Mouse (Mus musculus) spleen, adult 2 months (tissue): ENCODE measurements around the gene Fam205c. TPM values are rescaled to one million over a fixed set of nuclear protein-coding genes. Genes with fewer than 3 reads are reported as not detected.
"Not testable (repeated sequence)": the region's sequence is repeated elsewhere in the genome, so short reads cannot be mapped to it uniquely, and the experiment has no call there.

Experiments
- DNase-seq, 2 experiments: peaks; one replicate each; pipeline versions ENCODE4 v3.0.0 to v3.0.0-alpha.2; 2012 to 2021; ENCODE audit warnings: low spot score in 2 of 2, low read depth in 1 of 2
- H3K27ac ChIP-seq: fragments of 200-500 bp; 2 replicates; pipeline ENCODE4 v1.5.1; 2012; ENCODE audit warnings: low read length, inconsistent platforms; ENCODE audit not compliant: insufficient read depth
- H3K27me3 ChIP-seq: fragments of 200-500 bp; 2 replicates; pipeline ENCODE4 v1.6.1; 2012; ENCODE audit warnings: mild to moderate bottlenecking, moderate library complexity, low read length, inconsistent platforms; ENCODE audit not compliant: control insufficient read depth, insufficient read depth
- H3K36me3 ChIP-seq: fragments of 200-500 bp; 2 replicates; pipeline ENCODE4 v1.6.1; 2012; ENCODE audit warnings: mild to moderate bottlenecking, low read length, inconsistent platforms; ENCODE audit not compliant: control insufficient read depth, insufficient read depth
- H3K4me1 ChIP-seq: fragments of 200-500 bp; 2 replicates; pipeline ENCODE4 v1.6.1; 2011; ENCODE audit warnings: inconsistent platforms; ENCODE audit not compliant: control insufficient read depth, insufficient read depth, insufficient read length
- H3K4me3 ChIP-seq: fragments of 200-500 bp; 2 replicates; pipeline ENCODE4 v1.5.1; 2011; ENCODE audit warnings: mild to moderate bottlenecking, inconsistent platforms; ENCODE audit not compliant: insufficient read depth, insufficient read length; ENCODE audit errors: extremely low read depth
- CTCF ChIP-seq: fragments of 200-500 bp; IDR thresholded peaks from 2 replicates; pipeline ENCODE4 v1.5.1; 2011; ENCODE audit warnings: mild to moderate bottlenecking, inconsistent platforms; ENCODE audit not compliant: insufficient read depth, insufficient read length, insufficient replicate concordance; ENCODE audit errors: extremely low read depth
- POLR2A ChIP-seq: fragments of 200-500 bp; IDR thresholded peaks from 2 replicates; pipeline ENCODE4 v1.6.1; 2011; ENCODE audit warnings: low read depth, low read length, inconsistent platforms
- WGBS: fragments of 180-500 bp; shearing (Covaris S2); methylation state at CpG from one replicate; pipeline ENCODE4 v1.1.7; 2018; 5-methylcytosine and 5-hydroxymethylcytosine counted together
- polyA plus RNA-seq: library from polyadenylated mRNA; depleted of rRNA; stranded (reverse); fragments of >200 nt; gene quantifications from 2 replicates; pipeline ENCODE4 v1.2.3, GENCODE M21; 2012; rRNA removed

Fam205c gene
- polyA plus RNA-seq, 1 experiment = not detected

- TF ChIP-seq POLR2A = no peak
- no peak for TF ChIP-seq CTCF
- H3K36me3 ChIP-seq = no peaks in the 10 kb centered on the region
- no peaks in the 10 kb centered on the region for H3K27me3 ChIP-seq
- no peak for DNase-seq
- no peak overlapping the region for H3K27ac ChIP-seq
- H3K4me3 ChIP-seq = no peak overlapping the region
- peaks cover 3% of the 10 kb centered on the region for H3K4me1 ChIP-seq
- 75% methylated on average over 5 of the region's 5 CpGs for WGBS
Observed at GRCm38 (mm10) chr4:42870748-42871147, 3.3 kb downstream of the Fam205c start.

GRCm38 (mm10) chr4:42868193-42868592 is 5.8 kb downstream of the Fam205c start:
- H3K36me3 ChIP-seq = no peaks in the 10 kb centered on the region
- no peaks in the 10 kb centered on the region for H3K27me3 ChIP-seq
- 94% methylated on average over 5 of the region's 5 CpGs for WGBS
- TF ChIP-seq CTCF (no peak), POLR2A (no peak)
- H3K27ac ChIP-seq = no peak overlapping the region
- no peak overlapping the region for H3K4me3 ChIP-seq
- H3K4me1 ChIP-seq = peaks cover 3% of the 10 kb centered on the region
- no peak for DNase-seq

- peaks cover 3% of the 10 kb centered on the region for H3K4me1 ChIP-seq
- no peaks in the 10 kb centered on the region for H3K36me3 ChIP-seq
- H3K4me3 ChIP-seq = no peak overlapping the region
- no peak for DNase-seq
- no peak for TF ChIP-seq CTCF
- TF ChIP-seq POLR2A = no peak
- WGBS = 75% methylated on average over 3 of the region's 3 CpGs
- no peak overlapping the region for H3K27ac ChIP-seq
- no peaks in the 10 kb centered on the region for H3K27me3 ChIP-seq
Observed at GRCm38 (mm10) chr4:42867390-42867789, 6.6 kb downstream of the Fam205c start.

- H3K27ac ChIP-seq, H3K27me3 ChIP-seq, H3K36me3 ChIP-seq, DNase-seq, H3K4me1 ChIP-seq, H3K4me3 ChIP-seq: not testable (repeated sequence)
- WGBS = 82% methylated on average over 5 of the region's 5 CpGs
Observed at GRCm38 (mm10) chr4:42863487-42863886, 10.5 kb downstream of the Fam205c start.

- not testable (repeated sequence) for DNase-seq, H3K27me3 ChIP-seq, H3K36me3 ChIP-seq, H3K27ac ChIP-seq, H3K4me1 ChIP-seq, H3K4me3 ChIP-seq
- 84% methylated on average over 9 of the region's 9 CpGs for WGBS
Observed at GRCm38 (mm10) chr4:42860483-42860882, 13.6 kb downstream of the Fam205c start.

- not testable (repeated sequence) for H3K4me3 ChIP-seq, H3K4me1 ChIP-seq, H3K36me3 ChIP-seq, DNase-seq, H3K27me3 ChIP-seq, H3K27ac ChIP-seq
- WGBS = 72% methylated on average over 1 of the region's 1 CpGs
Observed at GRCm38 (mm10) chr4:42856671-42857070, 17.4 kb downstream of the Fam205c start, which contains the start of gene Gm12394. TSS of gene Gm12394 (minus strand) at chr4:42856771.

- not testable (repeated sequence) for H3K27ac ChIP-seq, DNase-seq, H3K4me1 ChIP-seq, H3K27me3 ChIP-seq, H3K36me3 ChIP-seq, H3K4me3 ChIP-seq
- WGBS = 90% methylated on average over 1 of the region's 1 CpGs
Observed at GRCm38 (mm10) chr4:42853788-42854187, 20.2 kb downstream of the Fam205c start, which contains the start of gene Fam205a1. TSS of gene Fam205a1 (minus strand) at chr4:42853888.

Other genes with a start within 250 kb of the Fam205c start
- 39.5 and 46.7 TPM in 2 replicates for gene Gm2564, start 244.5 kb downstream of the Fam205c start, polyA plus RNA-seq
- not detected in 2 replicates for gene Ccl27b, start 219.0 kb downstream of the Fam205c start, polyA plus RNA-seq
- not detected in 2 replicates for gene Il11ra2, start 212.3 kb downstream of the Fam205c start, polyA plus RNA-seq
- 0.30 TPM in 1 of 2 replicates, not detected in the other for gene 4930578G10Rik, start 138.7 kb downstream of the Fam205c start, polyA plus RNA-seq
- gene Ccl19, start 117.7 kb downstream of the Fam205c start, polyA plus RNA-seq = 467 and 512 TPM in 2 replicates
- gene Ccl21a, start 100.2 kb downstream of the Fam205c start, polyA plus RNA-seq = 248 and 325 TPM in 2 replicates
- 0.05 TPM in 1 of 2 replicates, not detected in the other for gene Fam205a1, start 20.3 kb downstream of the Fam205c start, polyA plus RNA-seq
- gene Gm12394, start 17.5 kb downstream of the Fam205c start, polyA plus RNA-seq = not detected in 2 replicates
- gene Phf24, start 42.4 kb upstream of the Fam205c start, polyA plus RNA-seq = 1.1 and 1.5 TPM in 2 replicates
- gene Dnajb5, start 75.6 kb upstream of the Fam205c start, polyA plus RNA-seq = 12.2 and 15.1 TPM in 2 replicates
- gene 1700022I11Rik, start 95.4 kb upstream of the Fam205c start, polyA plus RNA-seq = not detected in 2 replicates
- gene Vcp, start 126.3 kb upstream of the Fam205c start, polyA plus RNA-seq = 68.4 and 76.1 TPM in 2 replicates
- gene Fancg, start 136.3 kb upstream of the Fam205c start, polyA plus RNA-seq = 13.5 and 16.7 TPM in 2 replicates
- 25.2 and 33.4 TPM in 2 replicates for gene Pigo, start 151.6 kb upstream of the Fam205c start, polyA plus RNA-seq
- gene Stoml2, start 157.5 kb upstream of the Fam205c start, polyA plus RNA-seq = 42.8 and 47.0 TPM in 2 replicates
- 21.1 and 28.2 TPM in 2 replicates for gene Fam214b, start 172.0 kb upstream of the Fam205c start, polyA plus RNA-seq
- 0.65 and 0.92 TPM in 2 replicates for gene Unc13b, start 184.7 kb upstream of the Fam205c start, polyA plus RNA-seq